Mouse (Mus musculus) MEL (cell line): ENCODE measurements around the gene Dnah17.

Source experiments
- CTCF ChIP-seq, 3 experiments: IDR thresholded peaks in 2 of 3; conservative IDR thresholded peaks in 1 of 3; 2 replicates each; pipeline ENCODE4 v1.5.1; 2011 to 2012; ENCODE audit warnings: low read length in 3 of 3, low read depth in 2 of 3, mild to moderate bottlenecking in 2 of 3, improper control_type of control experiment in 1 of 3, inconsistent platforms in 1 of 3, mixed read lengths in 1 of 3, moderate library complexity in 1 of 3; ENCODE audit not compliant: control insufficient read depth in 1 of 3, insufficient read depth in 1 of 3, poor library complexity in 1 of 3, severe bottlenecking in 1 of 3
- E2F4 ChIP-seq: IDR thresholded peaks from 2 replicates; pipeline ENCODE4 v1.6.1; 2011; ENCODE audit warnings: low read depth, low read length, improper control_type of control experiment, borderline replicate concordance
- EP300 ChIP-seq, 2 experiments: IDR thresholded peaks; 2 replicates each; pipeline ENCODE4 v1.6.1; 2011; ENCODE audit warnings: improper control_type of control experiment in 2 of 2, low read length in 2 of 2, low read depth in 1 of 2, mild to moderate bottlenecking in 1 of 2
- MAZ ChIP-seq: IDR thresholded peaks from 2 replicates; pipeline ENCODE4 v1.6.1; 2012; ENCODE audit warnings: low read depth, mild to moderate bottlenecking, inconsistent platforms, low read length, improper control_type of control experiment
- POLR2A ChIP-seq, 2 experiments: IDR thresholded peaks; 2 replicates each; pipeline ENCODE4 v1.6.1; 2011 to 2012; ENCODE audit warnings: low read length in 2 of 2, mild to moderate bottlenecking in 2 of 2, control low read depth in 1 of 2, improper control_type of control experiment in 1 of 2, low read depth in 1 of 2, moderate library complexity in 1 of 2; ENCODE audit not compliant: control insufficient read depth in 1 of 2, insufficient read depth in 1 of 2, poor library complexity in 1 of 2
- POLR2AphosphoS2 ChIP-seq: IDR thresholded peaks from 2 replicates; pipeline ENCODE4 v1.6.1; 2011; ENCODE audit warnings: low read length, improper control_type of control experiment
- POLR2AphosphoS5 ChIP-seq: IDR thresholded peaks from 2 replicates; pipeline ENCODE4 v1.6.1; 2012; ENCODE audit warnings: low read depth, borderline replicate concordance, mild to moderate bottlenecking, inconsistent platforms, low read length, moderate library complexity, mixed read lengths
- SIN3A ChIP-seq: IDR thresholded peaks from 2 replicates; pipeline ENCODE4 v1.6.1; 2012; ENCODE audit warnings: low read length, improper control_type of control experiment, inconsistent platforms
- TBP ChIP-seq: IDR thresholded peaks from 2 replicates; pipeline ENCODE4 v1.8.0; 2011; ENCODE audit warnings: low read depth, low read length, improper control_type of control experiment
- TCF12 ChIP-seq: IDR thresholded peaks from 2 replicates; pipeline ENCODE4 v1.6.1; 2014; ENCODE audit warnings: low read depth, mild to moderate bottlenecking, inconsistent platforms, low read length, improper control_type of control experiment, moderate library complexity
- USF1 ChIP-seq: IDR thresholded peaks from 2 replicates; pipeline ENCODE4 v1.6.1; 2014; ENCODE audit warnings: low read depth, mild to moderate bottlenecking, inconsistent platforms, low read length, improper control_type of control experiment, moderate library complexity
- ZKSCAN1 ChIP-seq: IDR thresholded peaks from 2 replicates; pipeline ENCODE4 v1.6.1; 2012; ENCODE audit warnings: low read depth, mild to moderate bottlenecking, inconsistent platforms, low read length, improper control_type of control experiment, moderate library complexity
- ZMIZ1 ChIP-seq: IDR thresholded peaks from 2 replicates; pipeline ENCODE4 v1.6.1; 2012; ENCODE audit warnings: low read depth, mild to moderate bottlenecking, inconsistent platforms, low read length, improper control_type of control experiment, moderate library complexity

- no peak for TF ChIP-seq CTCF (IDR thresholded peaks at IDR 0.05 in 2 of 3, conservative IDR thresholded peaks at IDR 0.05 in 1 of 3; ENCODE audit: control insufficient read depth in 1 of 3, insufficient read depth in 1 of 3, low read depth in 2 of 3, low read length in 3 of 3, poor library complexity in 1 of 3, severe bottlenecking in 1 of 3)
- no peak for TF ChIP-seq MAZ
- no peak for TF ChIP-seq ZMIZ1
- TF ChIP-seq EP300 (IDR thresholded peaks at IDR 0.05; ENCODE audit: low read depth in 1 of 2, low read length in 2 of 2) = no peak
- TF ChIP-seq ZKSCAN1 = no peak
- no peak for TF ChIP-seq POLR2A (IDR thresholded peaks at IDR 0.05; ENCODE audit: control insufficient read depth in 1 of 2, insufficient read depth in 1 of 2, low read depth in 1 of 2, low read length in 2 of 2, poor library complexity in 1 of 2)
- no peak for TF ChIP-seq USF1
- TF ChIP-seq TBP = no peak
- TF ChIP-seq E2F4 = no peak
- no peak for TF ChIP-seq TCF12
- no peak for TF ChIP-seq POLR2AphosphoS2
- no peak for TF ChIP-seq POLR2AphosphoS5
- TF ChIP-seq SIN3A = no peak
Observed at GRCm38 (mm10) chr11:118138347-118138746, 7.9 kb upstream of the Dnah17 start.
